Mouse (Mus musculus): ENCODE measurements around the gene Gm20388.

DNA sequence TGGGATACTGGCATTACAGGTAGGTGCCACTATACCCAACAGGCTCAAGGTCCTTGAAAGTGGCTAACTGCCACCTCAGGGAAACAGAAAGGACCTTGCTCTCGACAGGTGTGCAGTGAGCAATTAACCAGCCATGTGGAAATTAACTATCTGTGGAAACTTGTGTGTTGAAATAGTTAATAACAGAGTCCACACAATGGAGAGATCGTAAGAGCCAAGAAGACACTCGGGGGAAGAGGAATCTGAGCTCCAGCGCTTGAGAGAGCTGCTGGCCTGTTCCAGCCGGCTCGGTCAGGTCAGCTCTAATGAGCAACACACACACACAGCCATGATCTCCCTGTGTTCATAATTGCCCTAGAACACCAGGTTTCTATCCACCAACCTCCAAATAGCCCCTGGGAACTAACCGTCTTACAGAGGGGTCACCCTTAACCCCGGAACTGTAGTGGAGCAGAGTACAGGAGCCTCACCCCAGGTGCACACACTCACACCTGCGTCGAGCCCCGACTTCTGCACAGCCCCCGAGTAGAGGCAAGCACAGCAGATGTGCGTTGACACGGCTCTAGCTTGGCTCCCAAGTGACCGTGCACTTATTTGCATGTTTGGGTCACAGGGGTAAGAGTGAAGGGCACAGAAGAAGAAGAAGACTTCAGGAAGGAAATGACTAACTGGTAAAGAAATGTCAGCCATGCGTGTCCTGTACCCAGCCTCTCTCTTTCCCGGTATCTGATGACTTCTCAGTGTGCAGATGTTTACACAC, 814.4 kb downstream of the Gm20388 start:
- TF ChIP-seq POLR2A (IDR thresholded peaks at IDR 0.05; ENCODE audit: borderline replicate concordance, control insufficient read depth, low read depth, low read length) (no peak), CTCF (IDR thresholded peaks at IDR 0.05; ENCODE audit: control insufficient read depth, insufficient read depth, low read length) (no peak)

Measured in bone marrow, adult 2 months (tissue).